8 mouse cellular contexts compared by ENCODE assay signal in the genomic region with DNA sequence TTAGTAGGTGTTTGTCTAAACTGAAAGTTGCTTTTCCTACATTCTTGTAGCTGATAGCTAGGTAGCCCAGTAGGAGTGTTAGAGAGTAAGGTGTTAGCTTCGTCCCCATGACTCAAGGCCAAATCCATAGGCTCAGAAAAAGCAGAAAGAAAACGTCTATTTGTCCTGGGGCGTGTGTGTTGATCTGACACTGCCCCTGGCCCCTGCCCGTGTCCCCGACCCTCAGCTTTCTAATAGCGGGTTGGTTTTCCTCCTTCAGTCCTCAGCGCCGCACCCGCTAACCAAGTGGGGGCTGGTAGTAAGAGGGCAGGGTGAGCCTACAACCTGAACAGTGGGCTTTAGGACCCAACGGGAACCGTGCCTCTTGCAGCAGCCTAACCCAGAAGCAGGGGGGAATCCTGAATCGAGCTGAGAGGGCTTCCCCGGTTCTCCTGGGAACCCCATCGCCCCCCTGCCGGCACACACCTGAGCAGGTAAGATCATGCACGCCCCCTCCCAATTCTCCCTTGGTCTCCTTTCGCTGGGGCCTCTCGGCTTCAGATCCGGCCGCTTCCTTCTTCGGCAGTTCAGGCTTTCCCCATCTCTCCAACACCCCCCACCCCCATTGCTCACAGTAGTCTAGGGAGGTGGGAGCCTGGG. TPM values are rescaled to one million over a fixed set of nuclear protein-coding genes. Genes with fewer than 3 reads are reported as not detected.
DNase-seq lines count a peak whose midpoint lies in the region; ATAC-seq and TF ChIP-seq lines count a peak whose summit lies in the region.

A gene (plus strand): TSS at position 381 of the 639 bp plus-strand sequence.

- no peak for ATAC-seq in embryonic facial prominence, embryonic 13.5 days (ENCODE audit: insufficient number of reproducible peaks, insufficient read depth, low FRiP score, low TSS enrichment, low read depth)
- no peak for ATAC-seq in hindbrain, embryonic 11.5 days (ENCODE audit: low FRiP score)
- no peak for ATAC-seq in limb, embryonic 14.5 days (ENCODE audit: low FRiP score, low read depth)
- ATAC-seq in neural tube, embryonic 15.5 days (ENCODE audit: low FRiP score): no peak

- 44% methylated on average over 20 of the region's 21 CpGs for WGBS in heart, adult 2 months
- WGBS in embryonic facial prominence, embryonic 13.5 days: 5% methylated on average over 21 of the region's 21 CpGs
- 10% methylated on average over 21 of the region's 21 CpGs for WGBS in hindbrain, embryonic 11.5 days
- 5% methylated on average over 19 of the region's 21 CpGs for WGBS in limb, embryonic 14.5 days
- WGBS in neural tube, embryonic 15.5 days: 8% methylated on average over 21 of the region's 21 CpGs

- intact Hi-C loops in heart, adult 2 months (cut with DNase I): loop anchor here (5.0 kb wide), 1 partner anchor 220 kb away; no protein-coding TSS in a partner anchor

- H3K27ac ChIP-seq in heart, adult 2 months: no peak within 1 kb of the TSS
- peak within 1 kb of the TSS; percentile 93 for H3K27ac ChIP-seq in embryonic facial prominence, embryonic 13.5 days
- H3K27ac ChIP-seq in hindbrain, embryonic 11.5 days (ENCODE audit: low read depth, low read length): peak within 1 kb of the TSS; percentile 66; the same call in 1 of the 2 replicates
- peak within 1 kb of the TSS; percentile 86 for H3K27ac ChIP-seq in limb, embryonic 14.5 days (replicated peaks; ENCODE audit: low read depth, low read length)
- H3K27ac ChIP-seq in neural tube, embryonic 15.5 days (replicated peaks): peak within 1 kb of the TSS; percentile 48

- H3K4me1 ChIP-seq in heart, adult 2 months (ENCODE audit: control insufficient read depth, insufficient read depth, low read length): peaks cover 33% of the 10 kb centered on the region
- H3K4me1 ChIP-seq in embryonic facial prominence, embryonic 13.5 days: peaks cover 100% of the 10 kb centered on the region
- H3K4me1 ChIP-seq in hindbrain, embryonic 11.5 days (replicated peaks; ENCODE audit: control insufficient read depth, insufficient read depth, low read length): peaks cover 41% of the 10 kb centered on the region
- H3K4me1 ChIP-seq in limb, embryonic 14.5 days (ENCODE audit: control insufficient read depth, insufficient read depth, low read length): peaks cover 87% of the 10 kb centered on the region
- peaks cover 96% of the 10 kb centered on the region for H3K4me1 ChIP-seq in neural tube, embryonic 15.5 days

- no peak for DNase-seq in heart, adult 2 months
- DNase-seq in heart, adult 18-20 months: no peak
- peak; percentile 23 for DNase-seq in R1 (ENCODE audit: low read depth, low spot score)
- DNase-seq in hindbrain, embryonic 11.5 days (ENCODE audit: low spot score): peak; percentile 73
- DNase-seq in limb, embryonic 14.5 days (ENCODE audit: low spot score): peak; percentile 69
- DNase-seq in c-Kit-positive CD71-positive TER-119-positive erythroid progenitor cells, embryonic 14.5 days (ENCODE audit: low spot score): no peak

- peak within 1 kb of the TSS; percentile 90 for H3K4me2 ChIP-seq in embryonic facial prominence, embryonic 13.5 days
- H3K4me2 ChIP-seq in hindbrain, embryonic 11.5 days (replicated peaks; ENCODE audit: low read depth, low read length): peak within 1 kb of the TSS; percentile 82
- peak within 1 kb of the TSS; percentile 82 for H3K4me2 ChIP-seq in limb, embryonic 14.5 days (replicated peaks; ENCODE audit: low read depth, low read length, severe bottlenecking)
- peak within 1 kb of the TSS; percentile 81 for H3K4me2 ChIP-seq in neural tube, embryonic 15.5 days

- no peak within 1 kb of the TSS for H3K9ac ChIP-seq in heart, adult 2 months (ENCODE audit: low read depth, low read length)
- peak within 1 kb of the TSS; percentile 83 for H3K9ac ChIP-seq in embryonic facial prominence, embryonic 13.5 days
- H3K9ac ChIP-seq in hindbrain, embryonic 11.5 days (ENCODE audit: low read depth, low read length): peak within 1 kb of the TSS; percentile 82
- peak within 1 kb of the TSS; percentile 72 for H3K9ac ChIP-seq in limb, embryonic 14.5 days (ENCODE audit: low read depth, low read length, severe bottlenecking)
- peak within 1 kb of the TSS; percentile 83 for H3K9ac ChIP-seq in neural tube, embryonic 15.5 days (replicated peaks)

- no peak for TF ChIP-seq EP300 in heart, adult 2 months (IDR thresholded peaks at IDR 0.05; ENCODE audit: insufficient read depth, low read depth, low read length)

- H3K4me3 ChIP-seq in heart, adult 2 months: no peak within 1 kb of the TSS
- H3K4me3 ChIP-seq in embryonic facial prominence, embryonic 13.5 days: peak within 1 kb of the TSS; percentile 68
- peak within 1 kb of the TSS; percentile 53 for H3K4me3 ChIP-seq in hindbrain, embryonic 11.5 days (ENCODE audit: low read depth, low read length)
- peak within 1 kb of the TSS; percentile 66 for H3K4me3 ChIP-seq in limb, embryonic 14.5 days (replicated peaks; ENCODE audit: low read length)
- peak within 1 kb of the TSS; percentile 68 for H3K4me3 ChIP-seq in neural tube, embryonic 15.5 days (replicated peaks)

- H3K9me3 ChIP-seq in embryonic facial prominence, embryonic 13.5 days: no peaks in the 10 kb centered on the region
- no peaks in the 10 kb centered on the region for H3K9me3 ChIP-seq in hindbrain, embryonic 11.5 days (ENCODE audit: control insufficient read depth, low read length)
- H3K9me3 ChIP-seq in limb, embryonic 14.5 days (ENCODE audit: control insufficient read depth, low read length): no peaks in the 10 kb centered on the region
- no peaks in the 10 kb centered on the region for H3K9me3 ChIP-seq in neural tube, embryonic 15.5 days (replicated peaks)

- H3K27me3 ChIP-seq in heart, adult 2 months (ENCODE audit: control insufficient read depth, insufficient read depth, low read length): no peaks in the 10 kb centered on the region
- no peaks in the 10 kb centered on the region for H3K27me3 ChIP-seq in embryonic facial prominence, embryonic 13.5 days
- H3K27me3 ChIP-seq in hindbrain, embryonic 11.5 days (ENCODE audit: control insufficient read depth, insufficient read depth, low read length): no peaks in the 10 kb centered on the region
- no peaks in the 10 kb centered on the region for H3K27me3 ChIP-seq in limb, embryonic 14.5 days (ENCODE audit: control insufficient read depth, insufficient read depth, low read length)
- no peaks in the 10 kb centered on the region for H3K27me3 ChIP-seq in neural tube, embryonic 15.5 days (replicated peaks)

- TF ChIP-seq POLR2A in heart, adult 2 months (IDR thresholded peaks at IDR 0.05; ENCODE audit: insufficient read depth, low read depth, low read length): no peak
- no peak for TF ChIP-seq POLR2A in limb, embryonic 14.5 days (IDR thresholded peaks at IDR 0.05; ENCODE audit: borderline replicate concordance, extremely low read depth, insufficient read depth, insufficient read length)

- H3K36me3 ChIP-seq in heart, adult 2 months (ENCODE audit: control insufficient read depth, insufficient read depth, low read length): no peaks in the 10 kb centered on the region
- no peaks in the 10 kb centered on the region for H3K36me3 ChIP-seq in embryonic facial prominence, embryonic 13.5 days
- H3K36me3 ChIP-seq in hindbrain, embryonic 11.5 days (ENCODE audit: control insufficient read depth, insufficient read depth, low read length): no peaks in the 10 kb centered on the region
- H3K36me3 ChIP-seq in limb, embryonic 14.5 days (ENCODE audit: control insufficient read depth, insufficient read depth, low read length): no peaks in the 10 kb centered on the region
- no peaks in the 10 kb centered on the region for H3K36me3 ChIP-seq in neural tube, embryonic 15.5 days

- H3K79me2 ChIP-seq in heart, adult 2 months (replicated peaks; ENCODE audit: control insufficient read depth, insufficient read depth, low read length): no peaks in the 10 kb centered on the region

- TF ChIP-seq CTCF in heart, adult 2 months (IDR thresholded peaks at IDR 0.05): no peak

RNA-seq across cellular contexts. Expression of the gene that starts here (rescaled TPM):
- 10 to 100 TPM; 10.1 to 12.8 TPM for total RNA-seq in heart, adult 2 months (2021)
- 7.1 and 10.9 TPM in 2 replicates for polyA plus RNA-seq in heart, adult 2 months (2012; rRNA removed)
- total RNA-seq in heart, adult 18-20 months (2021): 10 to 100 TPM in 1 of 2 experiments, 1 to 10 TPM in 1; 8.7 to 10.1 TPM
- polyA plus RNA-seq in embryonic facial prominence, embryonic 13.5 days (2015; fragmentation: Nextera tagmentation; extraction: Ambion mirVana): 39.4 and 44.7 TPM in 2 replicates
- 48.3 and 51.2 TPM in 2 replicates for polyA plus RNA-seq in hindbrain, embryonic 11.5 days (2014; fragmentation: Nextera tagmentation; extraction: Ambion mirVana)
- polyA plus RNA-seq in limb, embryonic 14.5 days (2012; rRNA removed): 39.8 and 57.0 TPM in 2 replicates
- polyA plus RNA-seq in limb, embryonic 14.5 days (2014; fragmentation: Nextera tagmentation; extraction: Ambion mirVana): 52.4 and 58.3 TPM in 2 replicates
- 17.3 and 19.9 TPM in 2 replicates for polyA plus RNA-seq in neural tube, embryonic 15.5 days (2015; fragmentation: Nextera tagmentation; extraction: Ambion mirVana)

Comparison
In these comparisons a context has a peak if more than half of its experiments do, and no peak if none do; other contexts are left out.
1. DNase-seq: peak in R1 (single experiment), hindbrain, embryonic 11.5 days (single experiment) and limb, embryonic 14.5 days (single experiment); none in heart, adult 2 months (0 of 2), heart, adult 18-20 months (0 of 2) and c-Kit-positive CD71-positive TER-119-positive erythroid progenitor cells, embryonic 14.5 days (single experiment).
2. Peak in every context shown above with its lines, with median percentiles within 50 percentile points of each other: H3K4me2 ChIP-seq.